Mouse (Mus musculus) heart, embryonic 13.5 days (tissue): ENCODE results near the gene Lrp2. TPM values are rescaled to one million over a fixed set of nuclear protein-coding genes. Genes with fewer than 3 reads are reported as not detected.

Experiments
- ATAC-seq: fragments of 200-750 bp; cut with Nextera tagmentation; 2 replicates; pipeline ENCODE4 v1.8.0; 2017; ENCODE audit warnings: moderate TSS enrichment; ENCODE audit not compliant: insufficient number of reproducible peaks, low FRiP score, low TSS enrichment; ENCODE audit errors: extremely low read depth
- H3K27ac ChIP-seq: fragments of 300-500 bp; sonication (generic); replicated peaks from 2 replicates; pipeline ENCODE4 v1.5.1; 2015; ENCODE audit warnings: moderate library complexity, mild to moderate bottlenecking, inconsistent platforms
- H3K27me3 ChIP-seq: fragments of 300-500 bp; sonication (generic); replicated peaks from 2 replicates; pipeline ENCODE4 v1.6.1; 2015; ENCODE audit warnings: mild to moderate bottlenecking, inconsistent platforms
- H3K36me3 ChIP-seq: fragments of 300-500 bp; sonication (generic); 2 replicates; pipeline ENCODE4 v1.6.1; 2015; ENCODE audit warnings: mild to moderate bottlenecking, inconsistent platforms
- H3K4me1 ChIP-seq: fragments of 300-500 bp; sonication (generic); 2 replicates; pipeline ENCODE4 v1.6.1; 2015; ENCODE audit warnings: inconsistent platforms
- H3K4me2 ChIP-seq: fragments of 300-500 bp; sonication (generic); 2 replicates; pipeline ENCODE4 v1.6.1; 2015; ENCODE audit warnings: inconsistent platforms, mild to moderate bottlenecking, moderate library complexity
- H3K4me3 ChIP-seq: fragments of 300-500 bp; sonication (generic); 2 replicates; pipeline ENCODE4 v1.5.1; 2015; ENCODE audit warnings: moderate library complexity, mild to moderate bottlenecking, inconsistent platforms
- H3K9ac ChIP-seq: fragments of 300-500 bp; sonication (generic); 2 replicates; pipeline ENCODE4 v1.6.1; 2015; ENCODE audit warnings: inconsistent platforms, mild to moderate bottlenecking, moderate library complexity
- H3K9me3 ChIP-seq: fragments of 300-500 bp; sonication (generic); 2 replicates; pipeline ENCODE4 v1.6.1; 2016; ENCODE audit warnings: inconsistent platforms
- WGBS: fragments of 180-500 bp; shearing (Covaris S2); methylation state at CpG from one replicate; pipeline ENCODE4 v1.1.7; 2015; ENCODE audit warnings: mixed read lengths; 5-methylcytosine and 5-hydroxymethylcytosine counted together
- polyA plus RNA-seq: library from polyadenylated mRNA; unstranded; fragments of >200 nt; fragmentation: Nextera tagmentation; extraction: Ambion mirVana; gene quantifications from 2 replicates; pipeline ENCODE4 v1.2.1, GENCODE M21; 2015

Lrp2 gene
- polyA plus RNA-seq = 0.45 and 0.57 TPM in 2 replicates

GRCm38 (mm10) chr2:69585886-69586398, at the start of gene Lrp2:
Lrp2 (minus strand) TSS chr2:69586065.
- no peaks in the 10 kb centered on the region for H3K9me3 ChIP-seq
- H3K9ac ChIP-seq = peak within 1 kb of the TSS; percentile 75
- H3K4me2 ChIP-seq = peak within 1 kb of the TSS; percentile 99
- H3K36me3 ChIP-seq = no peaks in the 10 kb centered on the region
- no peak within 1 kb of the TSS for H3K27ac ChIP-seq
- H3K4me3 ChIP-seq = peak within 1 kb of the TSS; percentile 73
- peaks cover 36% of the 10 kb centered on the region for H3K4me1 ChIP-seq
- peak; percentile 65; the same call in 1 of the 2 replicates for ATAC-seq
- under 1% methylated on average over 45 of the region's 45 CpGs for WGBS
- H3K27me3 ChIP-seq = peaks cover 70% of the 10 kb centered on the region

GRCm38 (mm10) chr2:69635064-69635701, 49.3 kb upstream of the Lrp2 start:
- no peaks in the 10 kb centered on the region for H3K36me3 ChIP-seq
- no peak for ATAC-seq
- peak overlapping the region; percentile 49 for H3K4me3 ChIP-seq
- 9% methylated on average over 11 of the region's 11 CpGs for WGBS
- 0 out of 2 replicates have a peak, but pooled peaks cover 5% of the 10 kb centered on the region for H3K27me3 ChIP-seq
- no peak overlapping the region for H3K27ac ChIP-seq
- H3K4me2 ChIP-seq = peak overlapping the region; percentile 53
- H3K9ac ChIP-seq = peak overlapping the region; percentile 76
- 0 out of 2 replicates have a peak, but pooled peaks cover 2% of the 10 kb centered on the region for H3K4me1 ChIP-seq
- H3K9me3 ChIP-seq = no peaks in the 10 kb centered on the region

GRCm38 (mm10) chr2:69631449-69631848, 45.6 kb upstream of the Lrp2 start:
- Histone ChIP-seq H3K27me3 (0 out of 2 replicates have a peak, but pooled peaks cover 5% of the 10 kb centered on the region), H3K27ac (no peak overlapping the region), H3K36me3 (no peaks in the 10 kb centered on the region), H3K4me1 (0 out of 2 replicates have a peak, but pooled peaks cover 2% of the 10 kb centered on the region), H3K9ac (no peak overlapping the region), H3K4me2 (no peak overlapping the region), H3K4me3 (no peak overlapping the region), H3K9me3 (no peaks in the 10 kb centered on the region)
- WGBS = 70% methylated on average over 2 of the region's 2 CpGs
- ATAC-seq = no peak

- 0 out of 2 replicates have a peak, but pooled peaks cover 5% of the 10 kb centered on the region for H3K27me3 ChIP-seq
- 88% methylated on average over 5 of the region's 5 CpGs for WGBS
- no peak for ATAC-seq
Measured at GRCm38 (mm10) chr2:69630792-69631191, 44.9 kb upstream of the Lrp2 start.

GRCm38 (mm10) chr2:69629914-69630313, 44.0 kb upstream of the Lrp2 start:
- Histone ChIP-seq H3K27me3 (0 out of 2 replicates have a peak, but pooled peaks cover 5% of the 10 kb centered on the region), H3K9ac (no peak overlapping the region), H3K4me2 (no peak overlapping the region), H3K4me1 (no peaks in the 10 kb centered on the region), H3K4me3 (no peak overlapping the region), H3K9me3 (no peaks in the 10 kb centered on the region), H3K36me3 (no peaks in the 10 kb centered on the region), H3K27ac (no peak overlapping the region)
- no peak for ATAC-seq
- 79% methylated on average over 6 of the region's 6 CpGs for WGBS

More at GRCm38 (mm10) chr2:69630792-69631191, 44.9 kb upstream of the Lrp2 start:
- Histone ChIP-seq H3K9ac (no peak overlapping the region), H3K4me3 (no peak overlapping the region), H3K9me3 (no peaks in the 10 kb centered on the region), H3K4me2 (no peak overlapping the region), H3K27ac (no peak overlapping the region), H3K4me1 (0 out of 2 replicates have a peak, but pooled peaks cover 2% of the 10 kb centered on the region), H3K36me3 (no peaks in the 10 kb centered on the region)

GRCm38 (mm10) chr2:69629215-69629614, 43.4 kb upstream of the Lrp2 start:
- WGBS = 78% methylated on average over 17 of the region's 17 CpGs
- Histone ChIP-seq H3K36me3 (no peaks in the 10 kb centered on the region), H3K9ac (no peak overlapping the region), H3K9me3 (no peaks in the 10 kb centered on the region), H3K4me1 (no peaks in the 10 kb centered on the region), H3K27me3 (0 out of 2 replicates have a peak, but pooled peaks cover 5% of the 10 kb centered on the region), H3K27ac (no peak overlapping the region), H3K4me2 (no peak overlapping the region), H3K4me3 (no peak overlapping the region)
- ATAC-seq = no peak

- Histone ChIP-seq H3K4me2 (no peak overlapping the region), H3K27ac (no peak overlapping the region), H3K4me1 (no peaks in the 10 kb centered on the region), H3K27me3 (no peaks in the 10 kb centered on the region), H3K9me3 (no peaks in the 10 kb centered on the region), H3K4me3 (no peak overlapping the region), H3K36me3 (no peaks in the 10 kb centered on the region), H3K9ac (no peak overlapping the region)
- ATAC-seq = no peak
Measured at GRCm38 (mm10) chr2:69619286-69619685, 33.4 kb upstream of the Lrp2 start.

DNA sequence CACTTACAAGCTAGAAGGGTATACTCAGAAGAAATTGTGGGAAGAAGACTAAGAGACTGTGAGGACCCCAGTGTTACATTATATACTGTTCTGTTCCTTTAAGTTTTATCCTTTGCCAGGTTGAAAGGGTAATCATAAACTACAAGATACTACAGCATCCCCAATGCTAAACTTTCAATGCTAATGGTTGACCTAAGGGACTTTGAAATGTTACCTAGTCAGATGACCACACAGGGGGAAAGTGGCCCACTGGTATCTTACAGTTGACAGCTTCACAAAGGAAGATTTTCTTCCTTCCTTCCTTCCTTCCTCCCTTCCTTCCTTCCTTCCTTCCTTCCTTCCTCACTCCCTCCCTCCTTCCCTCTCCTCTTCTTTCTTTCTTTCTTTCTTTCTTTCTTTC, 32.5 kb upstream of the Lrp2 start:
- no peak overlapping the region for H3K27ac ChIP-seq

DNA sequence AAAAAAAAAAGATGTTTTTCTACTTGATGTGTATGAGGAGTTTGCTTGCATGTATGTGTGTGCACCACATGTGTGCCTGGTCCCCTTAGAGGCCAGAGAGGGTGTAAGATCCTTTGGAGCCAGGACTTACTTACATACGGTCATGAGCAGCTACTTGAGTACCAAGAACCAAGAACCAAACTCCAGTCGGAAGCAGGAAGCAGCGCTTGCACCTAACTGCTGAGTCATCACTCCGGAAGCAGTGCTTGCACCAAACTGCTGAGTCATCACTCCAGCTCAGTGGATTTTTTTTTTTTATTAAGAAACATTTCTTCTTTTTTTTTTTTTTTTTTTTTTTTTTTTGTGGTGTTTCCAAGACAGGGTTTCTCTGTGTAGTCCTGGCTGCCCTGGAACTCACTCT, 27.4 kb upstream of the Lrp2 start:
- H3K27ac ChIP-seq = no peak overlapping the region
- peaks cover 7% of the 10 kb centered on the region; the same call in 1 of the 2 replicates for H3K27me3 ChIP-seq

More for the DNA sequence above, 32.5 kb upstream of the Lrp2 start:
- no peak overlapping the region for H3K9ac ChIP-seq
- no peaks in the 10 kb centered on the region for H3K36me3 ChIP-seq
- no peaks in the 10 kb centered on the region for H3K9me3 ChIP-seq
- ATAC-seq = no peak
- no peaks in the 10 kb centered on the region for H3K27me3 ChIP-seq
- H3K4me1 ChIP-seq = no peaks in the 10 kb centered on the region
- no peak overlapping the region for H3K4me3 ChIP-seq
- no peak overlapping the region for H3K4me2 ChIP-seq

GRCm38 (mm10) chr2:69612716-69613115, 26.9 kb upstream of the Lrp2 start:
- Histone ChIP-seq H3K9ac (no peak overlapping the region), H3K4me1 (peaks cover 8% of the 10 kb centered on the region), H3K4me2 (0 out of 2 replicates have a peak overlapping the region, but pooled peaks have one; percentile 35), H3K27me3 (peaks cover 7% of the 10 kb centered on the region; the same call in 1 of the 2 replicates), H3K4me3 (no peak overlapping the region), H3K9me3 (no peaks in the 10 kb centered on the region), H3K27ac (no peak overlapping the region), H3K36me3 (no peaks in the 10 kb centered on the region)
- WGBS = 61% methylated on average over 9 of the region's 9 CpGs
- ATAC-seq = no peak

More for the DNA sequence above, 27.4 kb upstream of the Lrp2 start:
- Histone ChIP-seq H3K4me3 (no peak overlapping the region), H3K4me1 (peaks cover 8% of the 10 kb centered on the region), H3K9ac (no peak overlapping the region), H3K36me3 (no peaks in the 10 kb centered on the region), H3K4me2 (no peak overlapping the region), H3K9me3 (no peaks in the 10 kb centered on the region)
- 67% methylated on average over 4 of the region's 4 CpGs for WGBS
- no peak for ATAC-seq

GRCm38 (mm10) chr2:69612237-69612636, 26.4 kb upstream of the Lrp2 start:
- WGBS = 13% methylated on average over 10 of the region's 10 CpGs
- H3K9me3 ChIP-seq = no peaks in the 10 kb centered on the region

More at GRCm38 (mm10) chr2:69612237-69612636, 26.4 kb upstream of the Lrp2 start:
- Histone ChIP-seq H3K4me3 (no peak overlapping the region), H3K9ac (0 out of 2 replicates have a peak overlapping the region, but pooled peaks have one; percentile 2), H3K27ac (no peak overlapping the region), H3K4me1 (peaks cover 8% of the 10 kb centered on the region), H3K27me3 (peaks cover 7% of the 10 kb centered on the region; the same call in 1 of the 2 replicates), H3K36me3 (no peaks in the 10 kb centered on the region), H3K4me2 (peak overlapping the region; percentile 35)
- no peak for ATAC-seq
